Mouse (Mus musculus): ENCODE data around the gene 4933414I15Rik.

DNA sequence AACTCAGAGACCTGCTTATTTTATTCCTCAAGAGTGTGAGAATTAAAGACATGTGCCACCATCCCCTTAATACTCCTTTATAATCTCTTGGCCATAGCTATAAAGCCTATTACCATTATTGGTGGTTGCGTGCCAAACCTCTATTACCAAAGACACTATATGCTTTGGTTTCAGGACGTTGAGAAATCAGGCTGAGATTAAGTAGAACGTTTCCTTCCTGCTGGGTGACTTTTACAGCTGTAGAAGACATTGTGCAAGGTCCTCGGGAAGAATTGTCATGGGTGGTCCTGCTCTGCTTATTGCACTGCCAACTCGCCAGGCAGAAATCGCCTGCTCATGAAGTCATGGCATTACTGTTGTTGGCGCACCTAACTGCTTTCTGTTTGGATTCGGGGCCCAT, 5.1 kb downstream of the 4933414I15Rik start:
- TF ChIP-seq POLR2A (IDR thresholded peaks at IDR 0.05; ENCODE audit: insufficient read length, low read depth) (no peak), MAX (IDR thresholded peaks at IDR 0.05; ENCODE audit: low read depth) (no peak), E2F4 (IDR thresholded peaks at IDR 0.05; ENCODE audit: insufficient read depth) (no peak), POLR2AphosphoS2 (IDR thresholded peaks at IDR 0.05; ENCODE audit: insufficient read length, low read depth) (no peak), TCF12 (IDR thresholded peaks at IDR 0.05; ENCODE audit: insufficient read depth, poor library complexity, severe bottlenecking) (no peak)

Measured in myocyte (in vitro differentiated cells).